Mouse (Mus musculus): ENCODE data around the gene Prdm11. TPM values are rescaled to one million over a fixed set of nuclear protein-coding genes. Genes with fewer than 3 reads are reported as not detected.

Prdm11 gene
- polyA plus RNA-seq, 1 experiment from 2014 or later: 2.6 TPM

DNA sequence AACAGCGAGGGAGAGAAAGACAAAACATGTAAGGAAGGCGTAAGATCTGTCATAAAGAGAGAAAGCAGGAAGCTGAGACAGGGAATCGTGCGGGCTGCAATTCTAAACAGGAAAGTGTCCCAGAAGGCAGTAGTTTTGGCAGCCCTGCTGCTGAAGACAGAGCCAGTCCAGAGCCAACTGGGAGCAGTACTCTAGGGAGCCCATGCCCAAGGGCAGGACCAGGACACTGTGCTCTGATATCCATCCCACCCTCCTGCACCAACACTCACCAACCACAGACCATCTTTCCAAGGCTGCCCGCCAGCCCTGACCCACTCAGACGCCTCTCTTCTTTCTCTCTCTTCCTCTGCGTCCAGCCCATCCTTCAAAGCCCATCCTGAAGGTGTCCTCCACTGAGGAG is 5.1 kb downstream of the Prdm11 start:
- WGBS: 87% methylated on average over 7 of the region's 7 CpGs
- Histone ChIP-seq H3K4me2 (ENCODE audit: low read length) (no peak overlapping the region), H3K4me3 (replicated peaks; ENCODE audit: low read depth, low read length) (no peak overlapping the region), H3K36me3 (ENCODE audit: control insufficient read depth, insufficient read depth, low read length) (no peaks in the 10 kb centered on the region), H3K9ac (replicated peaks; ENCODE audit: low read length) (no peak overlapping the region), H3K27ac (replicated peaks; ENCODE audit: low read depth, low read length) (no peak overlapping the region), H3K9me3 (ENCODE audit: control insufficient read depth, low read length) (no peaks in the 10 kb centered on the region), H3K27me3 (ENCODE audit: control insufficient read depth, insufficient read depth, low read length) (no peaks in the 10 kb centered on the region), H3K4me1 (ENCODE audit: control insufficient read depth, insufficient read depth, low read length) (peaks cover 12% of the 10 kb centered on the region)
- no peak for ATAC-seq (ENCODE audit: low FRiP score, low TSS enrichment)
- no peak for DNase-seq

DNA sequence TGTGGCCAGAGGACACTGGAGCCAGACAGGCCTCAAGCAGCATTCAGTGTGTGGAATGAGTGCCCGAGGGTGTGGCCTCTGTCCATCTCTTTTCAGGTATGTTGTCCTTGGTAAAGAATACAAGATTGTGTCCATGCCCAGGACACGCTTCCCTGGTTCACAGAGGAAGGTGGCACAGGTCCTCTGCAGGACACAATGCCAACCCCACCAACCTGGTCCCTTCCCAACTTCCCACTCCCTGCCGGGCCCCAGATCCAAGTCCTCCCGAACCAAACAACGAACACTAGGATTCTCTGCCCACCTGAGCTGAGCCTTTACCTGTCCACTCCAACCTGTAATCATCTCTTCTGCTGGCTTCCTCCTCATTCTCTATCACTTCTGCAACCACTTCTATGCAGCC is 6.3 kb downstream of the Prdm11 start:
- 96% methylated on average over 5 of the region's 5 CpGs for WGBS
- ATAC-seq (ENCODE audit: low FRiP score, low TSS enrichment) (no peak), DNase-seq (no peak)
- no peaks in the 10 kb centered on the region for H3K27me3 ChIP-seq (ENCODE audit: control insufficient read depth, insufficient read depth, low read length)
- H3K4me3 ChIP-seq (replicated peaks; ENCODE audit: low read depth, low read length): no peak overlapping the region
- H3K9me3 ChIP-seq (ENCODE audit: control insufficient read depth, low read length): no peaks in the 10 kb centered on the region
- H3K9ac ChIP-seq (replicated peaks; ENCODE audit: low read length): no peak overlapping the region
- H3K4me1 ChIP-seq (ENCODE audit: control insufficient read depth, insufficient read depth, low read length): peaks cover 15% of the 10 kb centered on the region
- no peak overlapping the region for H3K27ac ChIP-seq (replicated peaks; ENCODE audit: low read depth, low read length)
- no peak overlapping the region for H3K4me2 ChIP-seq (ENCODE audit: low read length)
- H3K36me3 ChIP-seq (ENCODE audit: control insufficient read depth, insufficient read depth, low read length): no peaks in the 10 kb centered on the region

DNA sequence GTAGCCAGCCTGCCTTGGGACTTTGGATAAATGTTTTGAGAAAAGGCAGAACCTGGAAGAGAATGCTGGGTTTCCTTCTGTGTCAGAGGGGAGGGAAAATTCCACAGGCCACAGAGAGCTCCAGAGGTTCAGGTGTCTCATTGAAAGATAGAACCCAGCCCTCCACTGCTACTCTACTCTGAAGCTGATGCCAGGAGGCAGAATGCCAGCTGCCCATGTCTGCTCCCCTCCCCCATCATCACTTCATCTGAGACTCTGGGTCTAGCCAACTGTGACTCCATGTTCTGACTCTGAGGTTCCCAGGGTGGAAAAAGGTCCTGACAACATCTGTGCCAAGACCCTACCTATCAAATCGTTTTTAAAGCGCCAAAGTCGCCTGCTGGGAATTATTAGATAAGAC is 6.9 kb downstream of the Prdm11 start:
- no peaks in the 10 kb centered on the region for H3K27me3 ChIP-seq (ENCODE audit: control insufficient read depth, insufficient read depth, low read length)
- 81% methylated on average over 3 of the region's 3 CpGs for WGBS
- H3K9ac ChIP-seq (replicated peaks; ENCODE audit: low read length): no peak overlapping the region
- H3K4me1 ChIP-seq (ENCODE audit: control insufficient read depth, insufficient read depth, low read length): 0 out of 2 replicates have a peak, but pooled peaks cover 11% of the 10 kb centered on the region
- no peaks in the 10 kb centered on the region for H3K9me3 ChIP-seq (ENCODE audit: control insufficient read depth, low read length)
- no peak overlapping the region for H3K27ac ChIP-seq (replicated peaks; ENCODE audit: low read depth, low read length)
- DNase-seq (no peak), ATAC-seq (ENCODE audit: low FRiP score, low TSS enrichment) (no peak)
- H3K4me3 ChIP-seq (replicated peaks; ENCODE audit: low read depth, low read length): no peak overlapping the region
- H3K36me3 ChIP-seq (ENCODE audit: control insufficient read depth, insufficient read depth, low read length): no peaks in the 10 kb centered on the region
- H3K4me2 ChIP-seq (ENCODE audit: low read length): no peak overlapping the region

DNA sequence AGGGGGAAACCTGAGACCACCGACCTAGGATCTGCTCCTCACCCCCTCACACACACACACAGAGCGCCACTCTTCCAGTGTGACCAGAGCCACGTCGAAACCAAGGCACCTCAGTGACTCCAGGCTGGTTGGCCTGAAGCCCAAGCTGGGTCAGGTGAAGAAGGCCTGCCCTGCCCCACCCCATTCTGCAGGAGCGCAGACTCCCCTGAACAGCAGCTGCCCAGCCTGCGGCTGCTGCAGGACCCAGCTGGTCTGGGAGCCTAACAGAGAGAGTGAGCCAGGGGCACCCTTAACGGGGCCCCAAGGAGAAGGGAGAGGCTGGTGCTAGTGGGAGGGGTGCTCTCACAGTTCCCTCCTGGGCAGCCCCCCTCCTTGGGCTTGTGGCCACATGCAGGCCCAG is 10.3 kb downstream of the Prdm11 start:
- DNase-seq (no peak), ATAC-seq (ENCODE audit: low FRiP score, low TSS enrichment) (peak; percentile 22; the same call in 1 of the 2 replicates)
- Histone ChIP-seq H3K27ac (replicated peaks; ENCODE audit: low read depth, low read length) (no peak overlapping the region), H3K4me3 (replicated peaks; ENCODE audit: low read depth, low read length) (no peak overlapping the region), H3K36me3 (ENCODE audit: control insufficient read depth, insufficient read depth, low read length) (no peaks in the 10 kb centered on the region), H3K9me3 (ENCODE audit: control insufficient read depth, low read length) (no peaks in the 10 kb centered on the region), H3K4me2 (ENCODE audit: low read length) (no peak overlapping the region), H3K27me3 (ENCODE audit: control insufficient read depth, insufficient read depth, low read length) (0 out of 2 replicates have a peak, but pooled peaks cover 3% of the 10 kb centered on the region), H3K4me1 (ENCODE audit: control insufficient read depth, insufficient read depth, low read length) (0 out of 2 replicates have a peak, but pooled peaks cover 8% of the 10 kb centered on the region), H3K9ac (replicated peaks; ENCODE audit: low read length) (no peak overlapping the region; the same call in 1 of the 2 replicates)
- 14% methylated on average over 7 of the region's 7 CpGs for WGBS

DNA sequence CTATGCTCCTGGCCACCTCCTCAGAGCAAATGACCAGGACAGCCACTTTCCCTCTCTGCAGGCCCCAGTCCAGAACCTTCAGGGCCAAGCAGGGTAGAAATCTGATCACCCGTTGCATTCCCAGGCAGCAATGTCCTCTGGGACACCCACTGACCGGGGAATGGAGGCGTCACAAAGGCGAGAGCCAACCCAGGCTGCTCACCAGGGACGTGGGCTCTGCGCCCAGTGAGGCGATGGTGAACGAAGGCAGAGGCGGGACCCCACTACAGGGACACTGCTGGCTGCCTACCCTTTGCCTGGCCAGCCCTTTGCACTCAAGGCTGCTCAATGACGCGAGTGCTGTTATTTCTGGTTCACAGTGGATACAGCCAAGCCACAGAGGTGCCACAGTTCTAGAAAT is 13.3 kb downstream of the Prdm11 start:
- peaks cover 12% of the 10 kb centered on the region; the same call in 1 of the 2 replicates for H3K4me1 ChIP-seq (ENCODE audit: control insufficient read depth, insufficient read depth, low read length)
- H3K27ac ChIP-seq (replicated peaks; ENCODE audit: low read depth, low read length): no peak overlapping the region
- 80% methylated on average over 11 of the region's 11 CpGs for WGBS
- ATAC-seq (ENCODE audit: low FRiP score, low TSS enrichment) (no peak), DNase-seq (no peak)
- H3K9ac ChIP-seq (replicated peaks; ENCODE audit: low read length): no peak overlapping the region
- H3K4me2 ChIP-seq (ENCODE audit: low read length): no peak overlapping the region
- 0 out of 2 replicates have a peak, but pooled peaks cover 3% of the 10 kb centered on the region for H3K27me3 ChIP-seq (ENCODE audit: control insufficient read depth, insufficient read depth, low read length)
- H3K36me3 ChIP-seq (ENCODE audit: control insufficient read depth, insufficient read depth, low read length): peaks cover 3% of the 10 kb centered on the region; the same call in 1 of the 2 replicates
- no peaks in the 10 kb centered on the region for H3K9me3 ChIP-seq (ENCODE audit: control insufficient read depth, low read length)
- H3K4me3 ChIP-seq (replicated peaks; ENCODE audit: low read depth, low read length): no peak overlapping the region

DNA sequence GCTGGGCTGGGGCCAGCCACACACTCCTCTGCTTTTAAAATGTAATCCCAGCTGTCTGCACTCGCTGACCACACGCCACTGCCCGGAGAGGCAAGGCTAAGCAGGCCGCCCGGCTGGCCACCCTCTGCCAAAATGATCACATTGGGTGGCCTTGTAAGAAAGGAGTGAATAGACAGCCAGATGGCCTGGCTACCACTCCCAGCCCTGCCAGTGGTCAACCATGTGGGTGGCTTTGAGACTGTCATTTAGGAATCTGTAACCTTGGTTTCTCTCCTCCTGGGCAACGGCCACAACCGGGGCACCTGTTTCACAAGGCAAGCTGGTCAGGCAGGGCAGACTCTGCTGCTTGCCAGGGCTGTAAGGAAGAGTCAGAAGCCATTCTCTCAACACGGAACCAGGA is 13.9 kb downstream of the Prdm11 start:
- no peak for DNase-seq
- Histone ChIP-seq H3K27ac (replicated peaks; ENCODE audit: low read depth, low read length) (0 out of 2 replicates have a peak overlapping the region, but pooled peaks have one; percentile 2), H3K27me3 (ENCODE audit: control insufficient read depth, insufficient read depth, low read length) (0 out of 2 replicates have a peak, but pooled peaks cover 3% of the 10 kb centered on the region), H3K36me3 (ENCODE audit: control insufficient read depth, insufficient read depth, low read length) (peaks cover 3% of the 10 kb centered on the region; the same call in 1 of the 2 replicates), H3K9me3 (ENCODE audit: control insufficient read depth, low read length) (no peaks in the 10 kb centered on the region), H3K4me2 (ENCODE audit: low read length) (no peak overlapping the region), H3K4me1 (ENCODE audit: control insufficient read depth, insufficient read depth, low read length) (peaks cover 12% of the 10 kb centered on the region; the same call in 1 of the 2 replicates), H3K4me3 (replicated peaks; ENCODE audit: low read depth, low read length) (no peak overlapping the region), H3K9ac (replicated peaks; ENCODE audit: low read length) (no peak overlapping the region)
- ATAC-seq (ENCODE audit: low FRiP score, low TSS enrichment): no peak
- WGBS: 57% methylated on average over 8 of the region's 8 CpGs

DNA sequence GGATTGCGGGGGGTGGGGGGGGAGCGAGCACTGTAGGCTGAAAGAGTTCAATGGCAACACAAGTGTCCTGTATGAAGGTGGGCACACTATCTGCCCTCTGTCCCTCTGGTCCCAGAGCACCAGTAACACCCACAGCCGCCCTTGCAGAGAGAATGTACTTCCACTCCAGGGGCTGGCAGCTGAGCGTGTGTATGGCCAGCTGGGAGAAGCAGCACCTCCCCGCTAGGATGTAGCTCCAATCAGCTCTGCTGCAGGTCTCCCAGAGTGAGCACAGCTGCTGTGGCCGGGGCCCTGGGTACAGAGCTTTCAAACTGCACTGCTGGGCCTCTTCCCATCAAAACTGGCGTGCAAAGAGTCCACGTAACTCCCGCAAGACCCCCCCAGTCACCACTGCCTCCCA is 14.9 kb downstream of the Prdm11 start:
- ATAC-seq (ENCODE audit: low FRiP score, low TSS enrichment) (no peak), DNase-seq (no peak)
- Histone ChIP-seq H3K27ac (replicated peaks; ENCODE audit: low read depth, low read length) (no peak overlapping the region), H3K9me3 (ENCODE audit: control insufficient read depth, low read length) (no peaks in the 10 kb centered on the region), H3K9ac (replicated peaks; ENCODE audit: low read length) (no peak overlapping the region), H3K4me3 (replicated peaks; ENCODE audit: low read depth, low read length) (no peak overlapping the region), H3K36me3 (ENCODE audit: control insufficient read depth, insufficient read depth, low read length) (peaks cover 3% of the 10 kb centered on the region; the same call in 1 of the 2 replicates), H3K4me2 (ENCODE audit: low read length) (no peak overlapping the region), H3K4me1 (ENCODE audit: control insufficient read depth, insufficient read depth, low read length) (peaks cover 12% of the 10 kb centered on the region; the same call in 1 of the 2 replicates), H3K27me3 (ENCODE audit: control insufficient read depth, insufficient read depth, low read length) (0 out of 2 replicates have a peak, but pooled peaks cover 3% of the 10 kb centered on the region)
- 68% methylated on average over 9 of the region's 9 CpGs for WGBS

DNA sequence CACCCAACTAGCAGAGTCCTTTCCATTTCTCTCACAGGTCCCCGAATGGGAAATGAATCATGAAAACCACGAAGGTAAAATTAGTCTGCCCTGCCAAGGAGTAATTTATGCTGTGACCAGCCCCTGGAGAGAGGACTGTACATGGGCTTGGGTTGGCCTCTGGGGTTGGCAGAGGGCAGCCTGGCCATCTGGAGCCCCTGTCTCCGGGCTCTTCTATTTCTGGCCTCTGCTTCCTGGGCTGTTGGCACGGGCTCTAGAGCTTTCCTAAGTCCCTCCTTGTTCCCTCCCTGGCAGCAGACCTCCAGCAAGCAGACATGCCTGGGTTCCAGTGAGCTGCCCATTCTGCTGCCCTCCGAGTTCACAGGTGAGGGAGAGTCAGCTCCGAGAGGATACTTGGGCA is 15.9 kb downstream of the Prdm11 start:
- peaks cover 3% of the 10 kb centered on the region; the same call in 1 of the 2 replicates for H3K36me3 ChIP-seq (ENCODE audit: control insufficient read depth, insufficient read depth, low read length)
- no peak overlapping the region for H3K4me3 ChIP-seq (replicated peaks; ENCODE audit: low read depth, low read length)
- H3K4me2 ChIP-seq (ENCODE audit: low read length): no peak overlapping the region
- no peak overlapping the region for H3K27ac ChIP-seq (replicated peaks; ENCODE audit: low read depth, low read length)
- DNase-seq (no peak), ATAC-seq (ENCODE audit: low FRiP score, low TSS enrichment) (no peak)
- peaks cover 5% of the 10 kb centered on the region; the same call in 1 of the 2 replicates for H3K4me1 ChIP-seq (ENCODE audit: control insufficient read depth, insufficient read depth, low read length)
- 66% methylated on average over 6 of the region's 6 CpGs for WGBS
- H3K9ac ChIP-seq (replicated peaks; ENCODE audit: low read length): no peak overlapping the region
- 0 out of 2 replicates have a peak, but pooled peaks cover 3% of the 10 kb centered on the region for H3K27me3 ChIP-seq (ENCODE audit: control insufficient read depth, insufficient read depth, low read length)
- no peaks in the 10 kb centered on the region for H3K9me3 ChIP-seq (ENCODE audit: control insufficient read depth, low read length)
